In genomic region chr2:105139471-105139870, GRCm38 (mm10) we compare ENCODE assay signal across 31 mouse cellular contexts. TPM values are rescaled to one million over a fixed set of nuclear protein-coding genes. Genes with fewer than 3 reads are reported as not detected.
"Had no signal": no experiment of that assay in that cellular context is flagged by ENCODE, and none has a peak within 500 bp of the region (broad histone marks: within the 10 kb centered on the region; RNA-seq: fewer than 3 reads in every experiment).

No protein-coding gene starts in this region.

- ATAC-seq: midbrain, embryonic 13.5 days; midbrain, embryonic 16.5 days had no signal

- H3K36me3 ChIP-seq: liver, embryonic 13.5 days; midbrain, embryonic 13.5 days; neural tube, embryonic 13.5 days; stomach, embryonic 15.5 days had no signal

- H3K9me3 ChIP-seq: liver, embryonic 13.5 days; midbrain, embryonic 13.5 days; neural tube, embryonic 13.5 days; stomach, embryonic 15.5 days had no signal

- H3K4me2 ChIP-seq: liver, embryonic 13.5 days; midbrain, embryonic 13.5 days; neural tube, embryonic 13.5 days; stomach, embryonic 15.5 days had no signal

- H3K9ac ChIP-seq: liver, embryonic 13.5 days; midbrain, embryonic 13.5 days; neural tube, embryonic 13.5 days; stomach, embryonic 15.5 days had no signal

- H3K4me1 ChIP-seq: liver, embryonic 13.5 days; midbrain, embryonic 13.5 days had no signal

- H3K4me3 ChIP-seq: left cerebral cortex, adult 2 months; liver, embryonic 13.5 days; midbrain, embryonic 13.5 days; myocyte; neural tube, embryonic 13.5 days; stomach, embryonic 15.5 days had no signal

- H3K27ac ChIP-seq: left cerebral cortex, adult 2 months; liver, embryonic 13.5 days; midbrain, embryonic 13.5 days; neural tube, embryonic 13.5 days; stomach, embryonic 15.5 days had no signal

- DNase-seq: kidney, postnatal 36 days; layer of hippocampus, postnatal 36 days; liver, embryonic 13.5 days; lung, adult 2 months; lung, postnatal 14 days; lung, postnatal 4 days; retina, postnatal 1 day; right cerebral cortex, postnatal 25 days; spleen, adult 18-20 months; thymus, postnatal 25 days had no signal

RNA-seq across cellular contexts. Expression of gene Wt1, which starts 13.1 kb away (rescaled TPM):
- total RNA-seq: layer of hippocampus, adult 8-10 months; layer of hippocampus, postnatal 36 days; megakaryocyte progenitor cell, adult 5-6 weeks; megakaryocyte-erythroid progenitor cell, adult 5-6 weeks; monocyte, adult 5-6 weeks; neutrophil, adult 5-6 weeks had no signal
- polyA plus RNA-seq: myocyte had no signal

RNA-seq across cellular contexts. Expression of gene Gm11060, which starts 47.7 kb away (rescaled TPM):
- total RNA-seq: layer of hippocampus, adult 8-10 months; layer of hippocampus, postnatal 10 days; layer of hippocampus, postnatal 36 days; left cerebral cortex, adult 2 months; left cerebral cortex, postnatal 10 days; left cerebral cortex, postnatal 36 days; liver, adult 2 months; megakaryocyte progenitor cell, adult 5-6 weeks; megakaryocyte-erythroid progenitor cell, adult 5-6 weeks; monocyte, adult 5-6 weeks; neutrophil, adult 5-6 weeks had no signal
- polyA plus RNA-seq: kidney, embryonic 16.5 days; limb, embryonic 11.5 days; limb, embryonic 14.5 days; liver, adult 2 months; liver, embryonic 13.5 days; liver, embryonic 16.5 days; lung, adult 2 months; lung, embryonic 16.5 days; midbrain, embryonic 13.5 days; midbrain, embryonic 16.5 days; myocyte; neural tube, embryonic 13.5 days; stomach, embryonic 15.5 days; thymus, postnatal 0 days had no signal
